Mouse (Mus musculus) kidney, embryonic 14.5 days (tissue): ENCODE results near the gene Fgf22. TPM values are rescaled to one million over a fixed set of nuclear protein-coding genes. Genes with fewer than 3 reads are reported as not detected.
A peak's percentile ranks its signal among the peaks of the same experiment; 100 is the strongest.

Source experiments
- ATAC-seq: fragments of 200-750 bp; cut with Nextera tagmentation; 2 replicates; pipeline ENCODE4 v1.8.0; 2017; ENCODE audit warnings: moderate number of reproducible peaks, mild to moderate bottlenecking, moderate TSS enrichment, moderate library complexity; ENCODE audit not compliant: low FRiP score, low TSS enrichment
- H3K27ac ChIP-seq: fragments of 300-500 bp; sonication (generic); 2 replicates; pipeline ENCODE4 v1.5.1; 2014; ENCODE audit warnings: low read depth, mild to moderate bottlenecking, low read length, moderate library complexity, mixed read lengths
- H3K27me3 ChIP-seq: fragments of 300-500 bp; sonication (generic); 2 replicates; pipeline ENCODE4 v1.6.1; 2014; ENCODE audit warnings: mild to moderate bottlenecking, low read length; ENCODE audit not compliant: control insufficient read depth, insufficient read depth
- H3K36me3 ChIP-seq: fragments of 300-500 bp; sonication (generic); 2 replicates; pipeline ENCODE4 v1.6.1; 2014; ENCODE audit warnings: low read length, mixed read lengths; ENCODE audit not compliant: control insufficient read depth, insufficient read depth
- H3K4me1 ChIP-seq: fragments of 300-500 bp; sonication (generic); 2 replicates; pipeline ENCODE4 v1.6.1; 2014; ENCODE audit warnings: low read length, mixed read lengths; ENCODE audit not compliant: control insufficient read depth, insufficient read depth
- H3K4me2 ChIP-seq: fragments of 300-500 bp; sonication (generic); replicated peaks from 2 replicates; pipeline ENCODE4 v1.6.1; 2014; ENCODE audit warnings: low read depth, mild to moderate bottlenecking, low read length
- H3K4me3 ChIP-seq: fragments of 300-500 bp; sonication (generic); 2 replicates; pipeline ENCODE4 v1.5.1; 2014; ENCODE audit warnings: mild to moderate bottlenecking, low read length
- H3K9ac ChIP-seq: fragments of 300-500 bp; sonication (generic); 2 replicates; pipeline ENCODE4 v1.6.1; 2014; ENCODE audit warnings: low read depth, mild to moderate bottlenecking, low read length, moderate library complexity
- H3K9me3 ChIP-seq: fragments of 300-500 bp; sonication (generic); 2 replicates; pipeline ENCODE4 v1.6.1; 2016; ENCODE audit warnings: low read length; ENCODE audit not compliant: control insufficient read depth
- WGBS: fragments of 180-500 bp; shearing (Covaris S2); extraction: QIAGEN DNeasy Blood & Tissue Kit; methylation state at CpG from one replicate; pipeline ENCODE4 v1.1.7; 2014; 5-methylcytosine and 5-hydroxymethylcytosine counted together
- polyA plus RNA-seq: library from polyadenylated mRNA; unstranded; fragments of >200 nt; fragmentation: Nextera tagmentation; extraction: Ambion mirVana; gene quantifications from 2 replicates; pipeline ENCODE4 v1.2.1, GENCODE M21; 2014

The Fgf22 gene
- polyA plus RNA-seq, result 0.11 and 0.61 TPM in 2 replicates

DNA sequence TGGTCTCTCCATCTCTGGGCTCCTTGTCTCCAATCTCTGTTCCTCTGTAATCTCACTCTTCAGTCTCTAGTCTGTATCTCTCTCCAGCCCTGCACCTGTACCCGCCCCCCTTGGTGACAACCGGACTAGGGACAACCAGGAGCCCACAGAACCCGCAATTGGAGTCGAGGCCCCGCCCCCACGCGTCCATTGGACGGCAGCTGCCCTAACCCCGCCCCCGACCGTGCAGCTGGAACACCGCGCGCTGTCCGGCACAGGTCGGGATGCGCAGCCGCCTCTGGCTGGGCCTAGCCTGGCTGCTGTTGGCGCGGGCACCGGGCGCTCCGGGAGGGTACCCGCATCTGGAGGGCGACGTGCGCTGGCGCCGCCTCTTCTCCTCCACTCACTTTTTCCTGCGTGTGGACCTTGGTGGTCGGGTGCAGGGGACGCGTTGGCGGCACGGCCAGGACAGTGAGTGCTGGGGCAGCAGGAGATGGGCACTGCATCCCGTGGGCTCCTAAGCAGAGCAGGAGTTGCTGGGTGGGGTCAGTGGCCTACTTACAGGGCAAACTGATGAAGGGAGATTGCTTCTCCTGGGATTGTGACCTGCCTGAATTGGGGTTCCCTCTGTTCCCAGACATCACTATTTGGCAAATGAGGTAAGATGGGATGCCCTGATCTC is at the start of gene Fgf22:
TSS of gene Fgf22 (plus strand) at position 221 of the 661 bp plus-strand sequence.
- Histone ChIP-seq H3K36me3 (peaks cover 32% of the 10 kb centered on the region), H3K4me3 (peak within 1 kb of the TSS; percentile 23; the same call in 1 of the 2 replicates), H3K4me2 (peak within 1 kb of the TSS; percentile 58), H3K27me3 (no peaks in the 10 kb centered on the region), H3K4me1 (no peaks in the 10 kb centered on the region), H3K9me3 (no peaks in the 10 kb centered on the region), H3K9ac (no peak within 1 kb of the TSS; the same call in 1 of the 2 replicates), H3K27ac (no peak within 1 kb of the TSS)
- under 1% methylated on average over 36 of the region's 36 CpGs for WGBS
- peak; percentile 92 for ATAC-seq

DNA sequence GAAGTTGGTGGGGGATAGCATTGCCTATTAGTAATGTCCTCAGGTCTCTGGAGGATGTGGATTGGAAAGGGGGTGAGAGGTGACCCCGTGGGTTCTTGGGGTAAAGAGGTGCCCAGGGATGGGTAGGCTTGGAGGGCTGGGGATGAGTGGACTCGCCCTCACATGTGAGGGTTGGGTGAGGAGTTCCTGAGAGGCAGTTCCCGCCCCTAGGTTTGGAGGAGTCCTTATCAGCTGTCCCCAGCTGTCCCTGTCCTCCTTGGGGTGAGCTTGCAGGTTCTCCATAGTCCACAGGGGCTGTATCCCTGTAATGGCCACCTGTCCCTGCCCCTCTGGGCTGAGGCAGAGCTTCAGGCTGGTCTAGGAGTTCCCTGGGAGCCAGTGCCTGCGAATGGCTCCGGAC is 48.9 kb upstream of the Fgf22 start:
- Histone ChIP-seq H3K36me3 (peaks cover 40% of the 10 kb centered on the region), H3K9me3 (no peaks in the 10 kb centered on the region), H3K4me1 (peaks cover 38% of the 10 kb centered on the region), H3K4me3 (peak overlapping the region; percentile 91; the same call in 1 of the 2 replicates), H3K27ac (no peak overlapping the region), H3K4me2 (peak overlapping the region; percentile 86; the same call in 1 of the 2 replicates), H3K9ac (peak overlapping the region; percentile 95; the same call in 1 of the 2 replicates), H3K27me3 (no peaks in the 10 kb centered on the region)
- 93% methylated on average over 5 of the region's 5 CpGs for WGBS
- no peak for ATAC-seq

DNA sequence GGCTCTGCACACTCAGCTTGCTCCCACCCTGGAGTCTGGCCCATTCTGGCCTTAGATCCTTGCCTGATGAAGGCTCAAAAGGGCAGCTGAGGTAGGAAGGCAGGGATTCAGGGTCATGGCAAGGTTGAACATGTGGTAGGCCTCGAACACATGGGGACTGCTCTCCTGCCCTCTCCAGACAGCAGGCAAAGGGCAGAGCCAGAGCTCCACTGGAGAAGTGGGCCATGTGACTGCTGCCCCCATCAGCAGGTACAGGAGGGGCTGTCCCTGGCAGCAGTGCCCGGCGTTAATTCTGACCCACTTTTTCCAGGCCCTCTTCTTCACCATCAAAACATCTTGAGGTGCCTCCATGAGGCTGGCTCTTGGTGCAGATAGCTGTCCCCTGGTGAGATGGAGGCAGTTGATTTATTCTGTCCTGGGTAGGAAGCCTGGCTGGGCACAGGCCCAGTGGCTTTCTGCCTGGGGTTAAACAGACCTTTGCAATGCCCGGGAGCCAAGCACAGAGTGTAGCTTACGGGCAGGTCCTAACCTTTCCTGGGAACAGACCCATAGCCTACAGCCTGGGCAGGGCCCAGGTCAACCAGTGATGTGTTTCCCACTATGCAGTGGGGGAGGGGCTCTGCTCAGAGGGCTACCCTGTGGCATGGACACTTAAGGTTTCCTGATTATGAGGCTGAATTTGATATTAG is 48.3 kb upstream of the Fgf22 start:
- Histone ChIP-seq H3K4me1 (peaks cover 32% of the 10 kb centered on the region), H3K9ac (peak overlapping the region; percentile 12; the same call in 1 of the 2 replicates), H3K4me2 (peak overlapping the region; percentile 86; the same call in 1 of the 2 replicates), H3K4me3 (no peak overlapping the region; the same call in 1 of the 2 replicates), H3K36me3 (peaks cover 46% of the 10 kb centered on the region), H3K9me3 (no peaks in the 10 kb centered on the region), H3K27me3 (no peaks in the 10 kb centered on the region), H3K27ac (no peak overlapping the region)
- 82% methylated on average over 5 of the region's 5 CpGs for WGBS
- no peak for ATAC-seq

DNA sequence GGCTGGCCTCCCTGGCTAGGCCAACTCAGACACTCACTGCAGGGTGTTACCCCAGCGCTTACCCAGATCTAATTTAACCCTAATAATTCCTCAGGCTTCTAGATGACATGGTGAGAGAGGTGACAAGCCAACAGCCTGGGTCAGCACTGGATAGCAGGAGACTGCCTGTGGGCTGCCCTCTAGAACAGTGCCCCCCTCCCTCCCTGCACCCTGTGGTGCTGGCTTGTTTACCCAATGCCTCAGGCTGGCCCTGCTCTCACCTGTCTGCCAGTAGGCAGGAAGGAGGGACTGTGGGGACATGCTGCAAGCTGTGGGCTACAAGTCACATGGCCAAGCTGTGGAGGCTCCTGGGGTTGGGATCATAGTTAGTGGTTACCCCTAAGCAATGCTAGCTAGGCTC is 47.7 kb upstream of the Fgf22 start:
- H3K9me3 ChIP-seq, result no peaks in the 10 kb centered on the region
- peaks cover 31% of the 10 kb centered on the region for H3K4me1 ChIP-seq
- ATAC-seq, result no peak
- peaks cover 51% of the 10 kb centered on the region for H3K36me3 ChIP-seq
- H3K4me2 ChIP-seq, result no peak overlapping the region
- no peak overlapping the region for H3K9ac ChIP-seq
- no peak overlapping the region for H3K4me3 ChIP-seq
- H3K27me3 ChIP-seq, result no peaks in the 10 kb centered on the region
- no peak overlapping the region for H3K27ac ChIP-seq
- WGBS, result 78% methylated on average over 1 of the region's 1 CpGs

DNA sequence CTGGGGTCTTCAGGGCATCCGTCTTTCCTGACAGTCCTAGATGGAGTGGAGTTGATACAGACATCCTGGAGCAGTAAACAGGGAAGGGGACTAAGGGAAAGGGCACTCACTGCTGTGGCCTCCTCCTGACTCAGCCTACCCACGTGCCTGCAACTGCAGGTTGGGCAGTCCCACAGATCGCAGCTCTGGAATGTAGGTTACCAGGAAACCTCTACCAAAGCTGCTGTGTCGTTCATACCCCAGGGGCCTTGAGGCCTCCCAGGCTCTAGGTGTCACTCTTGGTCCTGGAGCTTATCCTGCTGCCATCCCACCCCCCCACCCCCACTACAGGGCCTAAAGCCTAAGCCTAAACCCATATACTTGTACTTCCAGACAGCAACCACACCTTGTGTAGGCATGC is 47.1 kb upstream of the Fgf22 start:
- Histone ChIP-seq H3K4me1 (peaks cover 31% of the 10 kb centered on the region), H3K27me3 (no peaks in the 10 kb centered on the region), H3K27ac (no peak overlapping the region), H3K36me3 (peaks cover 51% of the 10 kb centered on the region), H3K4me3 (no peak overlapping the region), H3K9ac (no peak overlapping the region), H3K9me3 (no peaks in the 10 kb centered on the region), H3K4me2 (no peak overlapping the region)
- no peak for ATAC-seq
- WGBS, result 66% methylated on average over 4 of the region's 4 CpGs

DNA sequence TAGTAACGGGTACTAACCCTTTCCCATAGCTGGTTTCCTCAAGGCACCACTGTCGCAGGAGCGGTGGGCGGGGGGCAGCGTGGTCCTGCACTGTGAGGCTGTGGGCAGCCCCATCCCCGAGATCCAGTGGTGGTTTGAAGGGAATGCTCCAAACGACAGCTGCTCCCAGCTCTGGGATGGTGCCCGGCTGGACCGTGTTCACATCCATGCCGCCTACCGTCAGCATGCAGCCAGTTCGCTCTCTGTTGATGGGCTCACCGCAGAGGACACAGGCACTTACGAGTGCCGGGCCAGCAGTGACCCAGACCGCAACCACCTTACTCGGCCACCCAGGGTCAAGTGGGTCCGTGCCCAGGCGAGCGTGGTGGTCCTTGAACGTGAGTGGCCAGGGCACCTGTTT is 46.2 kb upstream of the Fgf22 start:
- ATAC-seq, result no peak
- 90% methylated on average over 21 of the region's 21 CpGs for WGBS
- Histone ChIP-seq H3K9ac (no peak overlapping the region), H3K9me3 (no peaks in the 10 kb centered on the region), H3K4me1 (peaks cover 31% of the 10 kb centered on the region), H3K27me3 (no peaks in the 10 kb centered on the region), H3K27ac (no peak overlapping the region), H3K36me3 (peaks cover 51% of the 10 kb centered on the region), H3K4me3 (no peak overlapping the region), H3K4me2 (no peak overlapping the region)

DNA sequence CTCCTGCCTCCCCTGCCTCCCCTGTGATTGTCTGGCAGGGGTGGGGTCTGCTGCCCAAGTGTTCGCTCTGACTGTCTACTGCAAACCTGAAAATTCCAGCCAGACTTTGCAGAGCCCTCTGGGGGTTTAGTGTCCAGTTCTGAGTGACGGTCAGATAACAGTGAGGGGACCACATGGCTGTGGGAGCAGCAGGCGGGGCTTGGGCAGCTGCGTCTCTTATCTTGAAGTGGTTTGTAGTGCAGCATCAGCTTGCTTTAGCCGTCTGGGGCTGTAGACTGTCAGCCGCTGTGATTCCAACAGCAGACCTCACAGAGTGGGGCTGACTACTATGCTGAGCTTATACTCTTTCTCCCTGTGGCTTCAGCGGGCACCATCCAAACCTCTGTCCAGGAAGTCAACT is 45.6 kb upstream of the Fgf22 start:
- H3K4me1 ChIP-seq, result peaks cover 31% of the 10 kb centered on the region
- H3K36me3 ChIP-seq, result peaks cover 51% of the 10 kb centered on the region
- ATAC-seq, result no peak
- H3K27me3 ChIP-seq, result no peaks in the 10 kb centered on the region
- H3K9me3 ChIP-seq, result no peaks in the 10 kb centered on the region
- no peak overlapping the region for H3K4me2 ChIP-seq
- WGBS, result 83% methylated on average over 7 of the region's 7 CpGs
- H3K4me3 ChIP-seq, result no peak overlapping the region
- H3K27ac ChIP-seq, result no peak overlapping the region
- no peak overlapping the region for H3K9ac ChIP-seq

DNA sequence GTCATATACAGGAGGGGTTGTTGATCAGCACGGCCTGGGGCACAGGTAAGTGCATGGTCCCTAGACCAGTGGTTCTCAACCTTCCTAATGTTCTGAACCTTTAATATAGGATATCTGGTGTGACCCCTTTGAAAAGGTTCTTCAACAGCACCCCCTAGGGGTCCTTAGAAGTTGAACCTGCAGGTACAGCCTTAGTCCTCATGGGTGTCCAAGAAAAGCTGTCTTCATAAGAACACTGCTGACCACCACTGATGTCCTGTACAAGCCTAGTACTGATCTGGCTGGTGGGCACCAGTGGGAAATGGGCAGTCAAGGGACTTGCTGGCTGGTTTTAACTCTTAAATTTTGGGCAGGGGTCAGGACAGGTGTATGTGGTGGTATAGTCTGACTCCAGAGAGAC is 42.8 kb upstream of the Fgf22 start:
- WGBS, result 96% methylated on average over 1 of the region's 1 CpGs
- Histone ChIP-seq H3K27me3 (peaks cover 23% of the 10 kb centered on the region), H3K4me3 (no peak overlapping the region), H3K9me3 (no peaks in the 10 kb centered on the region), H3K27ac (no peak overlapping the region), H3K9ac (no peak overlapping the region), H3K36me3 (peaks cover 44% of the 10 kb centered on the region), H3K4me1 (peaks cover 16% of the 10 kb centered on the region), H3K4me2 (no peak overlapping the region)
- ATAC-seq, result peak; percentile 8; the same call in 1 of the 2 replicates
